Mouse (Mus musculus) G1E (cell line): ENCODE data around the gene Plb1. TPM values are rescaled to one million over a fixed set of nuclear protein-coding genes. Genes with fewer than 3 reads are reported as not detected.

Source experiments
- ATAC-seq: 2 replicates; pipeline ENCODE4 v1.8.0; 2016; ENCODE audit warnings: mild to moderate bottlenecking; ENCODE audit not compliant: insufficient number of reproducible peaks, poor library complexity, low FRiP score, severe bottlenecking; ENCODE audit errors: extremely low read depth
- DNase-seq: peaks from one replicate; pipeline ENCODE4 v3.0.0; 2012; ENCODE audit warnings: low spot score
- H3K27me3 ChIP-seq: 2 replicates; pipeline ENCODE4 v1.6.1; 2012; ENCODE audit warnings: mild to moderate bottlenecking, low read length, inconsistent platforms; ENCODE audit not compliant: insufficient read depth
- H3K36me3 ChIP-seq: replicated peaks from 2 replicates; pipeline ENCODE3; 2012; ENCODE audit warnings: mild to moderate bottlenecking, inconsistent platforms
- H3K4me1 ChIP-seq: 2 replicates; pipeline ENCODE4 v1.6.1; 2012; ENCODE audit warnings: low read depth, low read length, inconsistent platforms, mixed read lengths; ENCODE audit not compliant: insufficient read depth
- H3K4me3 ChIP-seq: 2 replicates; pipeline ENCODE4 v1.5.1; 2012; ENCODE audit warnings: low read depth, mild to moderate bottlenecking, inconsistent platforms, low read length, moderate library complexity, mixed read lengths
- H3K9me3 ChIP-seq: replicated peaks from 2 replicates; pipeline ENCODE4 v1.6.1; 2012; ENCODE audit warnings: inconsistent platforms
- CTCF ChIP-seq: IDR thresholded peaks from 2 replicates; pipeline ENCODE4 v1.5.1; 2012; ENCODE audit warnings: low read depth, low read length, inconsistent platforms, mixed read lengths
- GATA1 ChIP-seq: IDR thresholded peaks from 2 replicates; pipeline ENCODE4 v1.6.1; 2012; ENCODE audit warnings: borderline replicate concordance, low read length, inconsistent platforms, mixed read lengths
- GATA2 ChIP-seq: IDR thresholded peaks from 2 replicates; pipeline ENCODE4 v1.6.1; 2012; ENCODE audit warnings: low read depth, low read length, inconsistent platforms, borderline replicate concordance
- POLR2AphosphoS5 ChIP-seq: IDR thresholded peaks from 2 replicates; pipeline ENCODE4 v1.6.1; 2012; ENCODE audit warnings: low read depth, low read length, inconsistent platforms; ENCODE audit not compliant: insufficient replicate concordance
- TAL1 ChIP-seq: conservative IDR thresholded peaks from 2 replicates; pipeline ENCODE4 v1.6.1; 2012; ENCODE audit warnings: low read depth, low read length, inconsistent platforms, mixed read lengths
- polyA plus RNA-seq: library from polyadenylated mRNA; stranded (reverse); fragments of >175 nt; gene quantifications from 2 replicates; pipeline ENCODE4 v1.2.3, GENCODE M21; 2012
- total RNA-seq, 2 experiments: library from RNA; stranded (forward) in 1 of 2; stranded (reverse) in 1 of 2; fragments of 200-1000 nt in 1 of 2; fragments of >200 nt in 1 of 2; fragmentation: Nextera tagmentation in 1 of 2; gene quantifications; 2 replicates each; pipeline ENCODE4 v1.2.3; 2014 to 2017

Plb1 gene
- total and polyA plus RNA-seq, 3 experiments, result 0.27 TPM; not detected in 2

DNA sequence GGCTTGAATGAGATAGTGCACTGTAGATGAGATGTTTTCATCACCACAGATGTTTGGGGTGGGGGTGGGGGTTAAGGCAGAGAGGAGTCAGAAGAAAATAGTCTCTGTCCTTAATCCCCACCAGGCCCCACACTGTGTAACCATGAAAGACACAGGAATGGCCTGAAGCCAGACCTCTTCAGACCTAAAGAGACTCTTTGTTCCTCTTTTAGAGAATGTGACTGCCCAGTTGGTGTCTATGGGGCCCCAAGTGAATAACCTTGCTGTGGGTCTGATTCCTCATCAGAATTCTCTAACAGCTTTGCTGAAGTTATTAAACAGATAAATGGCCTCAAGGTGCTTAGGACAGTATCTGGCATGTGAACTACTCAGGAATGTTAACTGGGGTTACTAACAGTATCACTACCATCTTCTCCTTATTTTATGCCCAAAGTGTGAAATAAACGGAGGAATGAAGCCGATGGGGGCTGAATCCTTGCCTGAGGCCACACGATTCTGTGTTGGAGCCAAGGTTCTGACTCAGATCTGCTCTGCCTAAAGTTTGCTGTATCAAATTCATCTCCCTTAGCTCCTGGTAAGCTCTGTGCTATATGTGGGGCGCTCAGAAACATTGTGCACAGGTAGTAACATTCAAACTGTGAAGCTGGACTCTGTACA is 172.8 kb downstream of the Plb1 start:
- TF ChIP-seq GATA2 (no peak), GATA1 (no peak), POLR2AphosphoS5 (no peak), CTCF (no peak), TAL1 (no peak)
- Histone ChIP-seq H3K4me3 (no peak overlapping the region), H3K27me3 (peaks cover 27% of the 10 kb centered on the region), H3K9me3 (no peaks in the 10 kb centered on the region), H3K4me1 (no peaks in the 10 kb centered on the region), H3K36me3 (no peaks in the 10 kb centered on the region)
- ATAC-seq (no peak), DNase-seq (no peak)

DNA sequence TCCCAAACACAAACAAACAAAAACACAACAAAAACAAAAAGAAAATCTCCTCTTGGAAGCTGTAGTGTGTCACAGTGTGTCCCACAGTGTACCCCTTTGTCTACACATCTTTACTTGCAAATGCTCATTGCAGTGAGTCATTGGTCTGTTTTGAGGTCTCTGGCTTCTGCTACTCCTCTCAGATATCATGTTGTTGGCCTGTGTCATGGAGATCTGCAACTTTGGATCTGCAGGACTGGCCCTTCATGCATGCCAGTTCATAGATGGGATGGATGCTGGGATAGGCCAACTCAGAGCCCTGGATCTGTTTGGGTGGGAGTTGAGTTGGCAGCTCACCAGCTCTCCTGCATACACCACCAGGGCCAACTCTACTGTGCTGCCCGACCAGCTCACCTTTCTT is 176.3 kb downstream of the Plb1 start:
- H3K4me1 ChIP-seq, result peaks cover 5% of the 10 kb centered on the region; the same call in 1 of the 2 replicates
- DNase-seq, result no peak
- TF ChIP-seq TAL1 (no peak), POLR2AphosphoS5 (no peak), CTCF (no peak), GATA2 (no peak), GATA1 (no peak)
- H3K27me3 ChIP-seq, result peaks cover 24% of the 10 kb centered on the region
- H3K4me3 ChIP-seq, result no peak overlapping the region
- ATAC-seq, result no peak
- no peaks in the 10 kb centered on the region for H3K9me3 ChIP-seq
- H3K36me3 ChIP-seq, result no peaks in the 10 kb centered on the region

DNA sequence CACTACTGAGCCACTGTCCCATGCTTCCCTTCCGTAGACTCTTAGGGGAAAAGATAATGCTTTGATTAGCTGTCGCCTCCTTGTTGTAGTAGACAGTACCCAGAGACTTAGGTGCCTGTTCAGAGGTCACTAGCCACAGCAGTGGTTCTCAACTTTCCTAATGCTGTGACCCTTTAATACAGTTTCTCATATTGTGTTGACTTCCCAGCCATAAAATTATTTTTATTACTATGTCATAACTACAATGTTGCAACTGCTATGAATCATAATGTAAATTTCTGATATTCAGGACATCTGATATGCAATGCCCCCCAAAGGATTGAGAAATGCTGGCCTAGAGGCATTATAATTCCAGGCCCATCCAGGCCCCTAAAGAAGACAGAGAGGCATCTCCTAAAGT is 177.2 kb downstream of the Plb1 start:
- TF ChIP-seq GATA2 (no peak), GATA1 (no peak), POLR2AphosphoS5 (no peak), TAL1 (no peak), CTCF (no peak)
- Histone ChIP-seq H3K4me1 (peaks cover 5% of the 10 kb centered on the region; the same call in 1 of the 2 replicates), H3K27me3 (peaks cover 27% of the 10 kb centered on the region), H3K4me3 (no peak overlapping the region), H3K9me3 (no peaks in the 10 kb centered on the region), H3K36me3 (no peaks in the 10 kb centered on the region)
- no peak for ATAC-seq
- no peak for DNase-seq

DNA sequence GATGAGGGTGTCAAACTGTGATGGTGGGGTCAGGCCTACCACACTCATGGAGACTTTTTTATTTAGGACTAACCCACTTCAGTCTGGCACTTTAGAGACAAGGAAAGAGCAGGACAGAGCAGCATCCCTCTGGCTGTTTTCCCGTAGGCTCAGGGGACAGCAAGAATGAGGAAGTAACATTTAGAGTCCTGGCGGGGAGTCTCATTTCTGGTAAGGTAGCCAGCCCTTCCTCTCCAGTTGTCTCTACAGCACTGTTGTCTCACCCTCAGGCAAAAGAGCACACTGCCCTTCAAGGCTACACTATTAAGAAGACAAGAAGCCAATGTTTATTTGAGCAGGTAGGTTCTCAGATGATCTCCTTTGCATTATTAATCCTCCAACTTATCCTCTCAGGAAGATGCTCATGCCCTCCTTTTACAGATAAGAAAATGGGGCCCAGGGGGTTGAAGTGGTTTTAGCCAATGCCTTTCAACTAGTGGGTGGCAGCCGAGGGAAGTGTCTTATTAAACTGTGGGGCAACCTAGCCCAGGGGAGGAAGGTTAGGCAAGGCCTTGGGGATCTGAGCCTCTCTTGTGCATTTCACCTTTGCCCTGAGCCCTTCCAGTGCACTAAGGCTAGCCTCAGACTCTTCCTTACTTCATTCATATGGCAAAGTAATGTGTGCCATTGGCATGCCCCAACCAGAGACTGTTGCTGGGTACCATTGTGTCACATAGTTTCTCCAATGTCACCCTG is 178.6 kb downstream of the Plb1 start:
- Histone ChIP-seq H3K27me3 (peaks cover 23% of the 10 kb centered on the region; the same call in 1 of the 2 replicates), H3K4me3 (no peak overlapping the region), H3K4me1 (peaks cover 5% of the 10 kb centered on the region; the same call in 1 of the 2 replicates), H3K36me3 (no peaks in the 10 kb centered on the region), H3K9me3 (no peaks in the 10 kb centered on the region)
- ATAC-seq (no peak), DNase-seq (no peak)
- TF ChIP-seq TAL1 (no peak), CTCF (no peak), GATA1 (no peak), GATA2 (no peak), POLR2AphosphoS5 (no peak)

DNA sequence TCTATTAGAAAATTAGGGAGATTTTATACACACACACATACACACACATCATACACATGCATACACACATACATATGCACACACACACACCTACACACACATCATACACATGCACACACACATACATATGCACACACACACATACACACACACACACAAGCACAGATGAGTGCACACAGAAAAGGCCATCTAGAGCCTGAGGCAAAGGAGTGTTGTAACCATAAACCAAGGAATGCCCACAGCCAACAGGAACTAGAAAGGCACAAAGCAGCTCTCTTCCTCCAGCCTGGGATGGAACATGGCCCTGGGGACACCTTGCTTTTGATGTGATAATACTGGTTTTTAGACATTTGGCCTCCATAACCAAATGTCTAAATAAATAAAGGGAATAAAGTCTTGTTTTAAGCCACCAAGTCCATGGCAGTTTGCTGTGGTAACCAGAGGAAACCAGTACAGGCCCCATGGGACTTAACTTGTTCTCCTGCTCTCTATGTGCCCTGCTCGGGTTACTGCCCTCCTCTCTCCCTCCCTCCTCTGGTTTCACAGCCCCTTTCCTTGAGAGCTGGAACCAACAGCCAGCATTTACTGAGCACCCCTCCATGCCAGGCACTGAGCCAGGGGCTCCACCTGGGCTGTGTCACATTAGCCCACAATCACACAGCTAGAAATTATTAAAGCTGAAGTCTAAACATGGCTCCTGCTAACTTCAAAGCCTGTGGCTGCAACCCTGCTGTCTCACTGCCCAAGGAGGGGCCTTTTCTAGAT is 179.9 kb downstream of the Plb1 start:
- peaks cover 17% of the 10 kb centered on the region; the same call in 1 of the 2 replicates for H3K27me3 ChIP-seq
- ATAC-seq, result no peak
- H3K36me3 ChIP-seq, result no peaks in the 10 kb centered on the region
- peaks cover 5% of the 10 kb centered on the region; the same call in 1 of the 2 replicates for H3K4me1 ChIP-seq
- no peak for DNase-seq
- H3K9me3 ChIP-seq, result no peaks in the 10 kb centered on the region
- TF ChIP-seq CTCF (no peak), GATA1 (no peak), TAL1 (no peak)
- H3K4me3 ChIP-seq, result no peak overlapping the region

DNA sequence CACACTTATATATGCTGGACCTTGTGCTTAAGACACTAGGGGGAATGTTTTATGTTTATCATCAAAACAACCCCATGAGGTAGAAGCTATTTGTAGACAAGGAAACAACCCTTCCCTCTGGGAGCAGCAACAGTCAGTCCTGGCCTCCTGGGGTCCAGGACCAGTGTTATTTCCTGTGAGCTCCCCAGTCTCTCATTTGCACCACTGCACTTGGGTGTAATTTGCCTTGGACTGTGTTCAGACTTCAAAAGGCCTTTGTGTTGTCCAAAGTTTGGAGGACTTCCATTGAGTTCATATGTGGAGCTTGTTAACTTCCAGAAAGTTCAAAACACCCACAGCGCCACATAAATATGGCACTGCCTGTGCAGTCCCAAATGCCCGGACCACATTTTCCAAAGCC is 180.6 kb downstream of the Plb1 start:
- no peak for TF ChIP-seq GATA1
- no peak for TF ChIP-seq TAL1
- no peak for TF ChIP-seq POLR2AphosphoS5
- TF ChIP-seq CTCF, result no peak
- no peak for TF ChIP-seq GATA2
- Histone ChIP-seq H3K4me3 (no peak overlapping the region), H3K4me1 (peaks cover 5% of the 10 kb centered on the region; the same call in 1 of the 2 replicates), H3K36me3 (no peaks in the 10 kb centered on the region), H3K9me3 (no peaks in the 10 kb centered on the region), H3K27me3 (peaks cover 17% of the 10 kb centered on the region; the same call in 1 of the 2 replicates)
- ATAC-seq (no peak), DNase-seq (no peak)
